Mouse (Mus musculus): Measurements from ENCODE around the gene Sash1.

GRCm38 (mm10) chr10:8813259-8813658, 72.6 kb downstream of the Sash1 start:
- TF ChIP-seq CTCF (IDR thresholded peaks at IDR 0.05; ENCODE audit: extremely low read depth, insufficient read depth, low read length) (no peak), POLR2A (IDR thresholded peaks at IDR 0.05; ENCODE audit: extremely low read depth, insufficient read depth, low read length) (no peak)

All from cortical plate, adult 2 months (tissue).